Mouse (Mus musculus) midbrain, embryonic 15.5 days (tissue): ENCODE measurements at regions not wholly inside any gene's neighbourhood (a gene's known extent, or its start where the extent isn't known, plus 50 kb on each side); places are given as distances from the start of the nearest gene placed in this dataset.

Source experiments
- ATAC-seq: fragments of 200-750 bp; cut with Nextera tagmentation; replicated peaks from 2 replicates; pipeline ENCODE4 v1.8.0; 2017; ENCODE audit warnings: moderate TSS enrichment
- H3K27ac ChIP-seq: fragments of 300-500 bp; sonication (generic); 2 replicates; pipeline ENCODE4 v1.5.1; 2015; ENCODE audit warnings: mild to moderate bottlenecking, inconsistent platforms
- H3K27me3 ChIP-seq: fragments of 300-500 bp; sonication (generic); replicated peaks from 2 replicates; pipeline ENCODE4 v1.6.1; 2015; ENCODE audit warnings: inconsistent platforms
- H3K36me3 ChIP-seq: fragments of 300-500 bp; sonication (generic); replicated peaks from 2 replicates; pipeline ENCODE4 v1.6.1; 2015; ENCODE audit warnings: inconsistent platforms
- H3K4me1 ChIP-seq: fragments of 300-500 bp; sonication (generic); 2 replicates; pipeline ENCODE4 v1.6.1; 2015; ENCODE audit warnings: inconsistent platforms
- H3K4me2 ChIP-seq: fragments of 300-500 bp; sonication (generic); 2 replicates; pipeline ENCODE4 v1.6.1; 2015; ENCODE audit warnings: inconsistent platforms, mild to moderate bottlenecking, moderate library complexity
- H3K4me3 ChIP-seq: fragments of 300-500 bp; sonication (generic); 2 replicates; pipeline ENCODE4 v1.5.1; 2015; ENCODE audit warnings: mild to moderate bottlenecking, inconsistent platforms
- H3K9ac ChIP-seq: fragments of 300-500 bp; sonication (generic); 2 replicates; pipeline ENCODE4 v1.6.1; 2015; ENCODE audit warnings: mild to moderate bottlenecking, inconsistent platforms
- H3K9me3 ChIP-seq: fragments of 300-500 bp; sonication (generic); 2 replicates; pipeline ENCODE4 v1.6.1; 2016; ENCODE audit warnings: inconsistent platforms
- WGBS: fragments of 180-500 bp; shearing (Covaris S2); methylation state at CpG from one replicate; pipeline ENCODE4 v1.1.7; 2015; ENCODE audit warnings: mixed read lengths; 5-methylcytosine and 5-hydroxymethylcytosine counted together

DNA sequence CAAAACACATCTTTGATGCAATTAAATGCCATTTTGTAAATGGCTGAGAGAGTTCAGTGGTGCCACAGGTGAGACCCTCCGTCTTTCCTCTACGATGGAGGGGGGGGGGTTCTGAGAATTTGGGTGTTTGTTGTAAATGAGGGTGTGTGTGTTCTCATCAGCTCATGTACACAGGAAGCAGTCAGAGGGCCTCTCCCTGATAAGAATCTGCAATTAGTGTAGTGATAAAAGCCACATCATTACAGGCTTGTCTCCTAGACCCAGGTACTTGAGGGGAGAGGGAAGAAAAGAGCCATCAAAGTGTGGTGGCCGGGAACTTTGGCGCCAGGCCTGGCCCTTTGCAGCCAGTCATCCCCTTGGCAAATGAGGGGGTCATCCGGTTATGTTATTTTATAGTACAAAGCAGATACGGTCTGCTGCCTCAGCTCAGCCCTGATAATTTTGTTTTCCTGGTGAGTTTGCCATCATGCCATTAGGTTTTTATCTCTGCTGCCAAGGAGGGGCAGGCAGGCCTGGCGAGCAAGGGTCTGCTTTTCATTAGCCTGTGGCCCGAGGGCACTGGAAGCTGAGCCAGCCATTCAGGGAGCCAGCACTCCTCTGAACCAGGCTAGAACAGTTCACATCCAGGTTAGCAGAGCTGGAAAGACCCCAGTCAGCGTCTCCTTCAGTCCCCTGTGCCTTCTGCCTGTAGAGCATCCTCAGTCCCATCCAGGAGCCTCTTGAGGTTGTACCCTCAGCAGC, 59.7 kb downstream of the H2al1j start:
- no peaks in the 10 kb centered on the region for H3K27me3 ChIP-seq
- no peaks in the 10 kb centered on the region for H3K9me3 ChIP-seq
- no peak overlapping the region for H3K9ac ChIP-seq
- no peak overlapping the region for H3K4me3 ChIP-seq
- no peak for ATAC-seq
- 74% methylated on average over 9 of the region's 9 CpGs for WGBS
- H3K4me2 ChIP-seq: no peak overlapping the region
- no peaks in the 10 kb centered on the region for H3K4me1 ChIP-seq
- H3K27ac ChIP-seq: no peak overlapping the region
- H3K36me3 ChIP-seq: no peaks in the 10 kb centered on the region

DNA sequence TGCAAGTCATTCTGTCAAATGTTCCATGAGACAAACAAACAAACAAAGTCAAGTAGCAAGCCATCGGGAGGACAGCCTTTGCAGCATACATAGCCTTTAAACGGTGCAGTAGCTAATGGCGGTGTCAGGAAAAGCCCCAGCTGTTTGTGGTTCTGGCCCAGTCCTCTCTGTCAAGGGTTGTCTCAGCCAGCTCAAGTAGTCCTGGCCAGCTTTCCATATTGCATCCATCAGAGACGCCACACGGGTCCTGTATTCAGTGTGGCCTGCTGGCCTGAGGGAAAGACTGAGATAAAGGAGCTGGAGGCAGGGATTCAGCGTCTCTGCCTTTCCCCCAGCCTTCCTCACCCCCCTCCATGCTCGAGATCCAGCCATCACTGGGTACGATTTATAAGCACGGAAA, 61.2 kb downstream of the H2al1j start:
- WGBS: 66% methylated on average over 9 of the region's 9 CpGs
- Histone ChIP-seq H3K4me1 (no peaks in the 10 kb centered on the region), H3K4me3 (no peak overlapping the region), H3K9ac (no peak overlapping the region), H3K36me3 (no peaks in the 10 kb centered on the region), H3K27me3 (no peaks in the 10 kb centered on the region), H3K9me3 (no peaks in the 10 kb centered on the region), H3K4me2 (no peak overlapping the region), H3K27ac (no peak overlapping the region)
- ATAC-seq: no peak

DNA sequence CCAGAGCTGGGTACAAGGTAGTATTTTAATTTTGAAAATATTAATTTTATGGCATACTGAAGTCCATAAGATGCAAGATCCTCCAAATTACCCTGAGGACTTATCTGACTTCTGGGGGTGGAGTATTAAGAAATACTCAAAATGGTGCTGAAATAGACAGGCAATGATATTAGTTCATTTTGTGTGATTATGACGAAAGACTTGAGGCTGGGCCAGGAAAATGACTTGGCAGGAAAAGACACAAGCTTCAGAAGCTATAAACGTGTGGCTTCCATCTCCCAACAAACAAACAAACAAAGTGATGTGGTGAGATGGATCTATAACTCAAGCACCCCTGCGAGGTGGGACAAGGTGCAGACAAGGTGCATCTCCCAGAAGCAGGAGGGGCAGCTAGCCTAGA, 72.8 kb downstream of the H2al1j start:
- 91% methylated on average over 3 of the region's 3 CpGs for WGBS
- Histone ChIP-seq H3K27me3 (no peaks in the 10 kb centered on the region), H3K9ac (no peak overlapping the region), H3K36me3 (no peaks in the 10 kb centered on the region), H3K27ac (no peak overlapping the region), H3K4me2 (no peak overlapping the region), H3K4me1 (no peaks in the 10 kb centered on the region), H3K9me3 (no peaks in the 10 kb centered on the region), H3K4me3 (no peak overlapping the region)
- ATAC-seq: no peak

DNA sequence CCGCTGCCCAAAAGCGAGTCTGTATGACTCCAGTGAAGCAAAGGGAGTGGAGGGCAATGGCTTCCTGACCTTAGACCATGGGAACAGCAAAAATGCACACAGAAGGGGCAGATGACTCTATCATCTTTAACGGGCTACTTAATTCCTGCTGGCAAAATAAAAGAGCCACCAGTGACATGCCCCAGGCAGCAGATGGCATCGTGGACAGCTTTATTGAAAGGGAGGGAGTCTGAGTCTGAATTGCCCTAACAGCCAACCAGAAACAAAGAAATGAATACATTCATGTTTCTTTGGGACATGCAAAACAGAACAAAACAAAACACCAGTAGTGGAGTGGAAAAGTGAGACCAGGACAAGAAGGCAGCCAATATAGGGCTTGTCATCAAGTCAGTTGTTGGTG, 76.7 kb downstream of the H2al1j start:
- H3K27me3 ChIP-seq: no peaks in the 10 kb centered on the region
- no peak overlapping the region for H3K4me2 ChIP-seq
- H3K36me3 ChIP-seq: no peaks in the 10 kb centered on the region
- no peak overlapping the region for H3K4me3 ChIP-seq
- H3K27ac ChIP-seq: no peak overlapping the region
- H3K9ac ChIP-seq: no peak overlapping the region
- H3K4me1 ChIP-seq: no peaks in the 10 kb centered on the region
- no peak for ATAC-seq
- no peaks in the 10 kb centered on the region for H3K9me3 ChIP-seq
- WGBS: 63% methylated on average over 4 of the region's 4 CpGs

DNA sequence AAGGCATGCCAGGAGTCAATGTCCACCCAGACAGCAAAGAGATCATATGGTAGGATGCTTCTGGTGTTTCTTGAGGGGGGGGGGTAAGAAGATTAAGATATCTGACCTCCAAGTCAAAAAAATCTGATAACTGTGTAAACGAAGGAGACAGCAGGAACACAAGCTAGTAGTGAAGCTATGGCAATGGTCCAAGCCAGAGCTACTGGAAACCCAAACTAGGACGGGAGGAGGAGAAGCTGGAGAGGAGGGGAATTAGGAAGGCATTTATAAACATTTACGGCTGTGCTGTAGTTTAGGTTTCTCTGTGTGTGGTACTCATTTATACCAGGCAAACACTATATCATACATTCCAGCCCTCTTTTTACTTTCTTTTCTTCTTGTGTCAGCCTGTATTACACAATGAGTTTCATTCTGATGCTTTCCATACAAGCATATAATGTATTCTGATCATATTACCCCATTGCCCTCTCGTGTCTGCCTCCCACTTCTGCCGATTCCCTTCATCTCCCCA, 84.7 kb downstream of the H2al1j start:
- ATAC-seq: no peak
- H3K27me3 ChIP-seq: no peaks in the 10 kb centered on the region
- H3K9me3 ChIP-seq: no peaks in the 10 kb centered on the region
- 66% methylated on average over 5 of the region's 5 CpGs for WGBS
- H3K4me3 ChIP-seq: no peak overlapping the region
- H3K9ac ChIP-seq: no peak overlapping the region
- 0 out of 2 replicates have a peak, but pooled peaks cover 3% of the 10 kb centered on the region for H3K4me1 ChIP-seq
- no peak overlapping the region for H3K4me2 ChIP-seq
- H3K27ac ChIP-seq: no peak overlapping the region
- no peaks in the 10 kb centered on the region for H3K36me3 ChIP-seq

DNA sequence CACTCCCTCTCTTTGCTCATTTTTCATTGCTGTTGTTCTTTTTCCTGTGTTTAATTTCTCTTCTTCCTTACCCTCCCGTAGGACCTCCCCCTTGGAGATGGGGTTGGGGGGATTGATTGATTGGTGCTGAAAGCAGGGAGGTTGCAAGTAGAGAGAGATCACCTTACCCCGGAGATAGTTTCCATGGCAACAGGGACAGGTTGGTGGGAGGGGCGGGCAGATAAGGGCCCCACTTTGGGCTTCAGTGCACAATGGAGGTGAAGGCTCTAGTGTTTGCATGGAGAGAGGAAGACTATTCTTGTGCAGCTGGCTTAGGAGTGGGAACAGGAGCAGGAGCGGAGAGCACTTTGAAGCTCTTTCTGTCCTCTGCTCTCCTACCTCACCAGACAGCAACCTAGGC, 88.0 kb downstream of the H2al1j start:
- no peaks in the 10 kb centered on the region for H3K36me3 ChIP-seq
- peaks cover 3% of the 10 kb centered on the region; the same call in 1 of the 2 replicates for H3K27me3 ChIP-seq
- H3K4me1 ChIP-seq: 0 out of 2 replicates have a peak, but pooled peaks cover 3% of the 10 kb centered on the region
- H3K9ac ChIP-seq: no peak overlapping the region
- no peaks in the 10 kb centered on the region for H3K9me3 ChIP-seq
- no peak overlapping the region for H3K4me2 ChIP-seq
- ATAC-seq: no peak
- no peak overlapping the region for H3K27ac ChIP-seq
- no peak overlapping the region for H3K4me3 ChIP-seq
- 38% methylated on average over 4 of the region's 4 CpGs for WGBS

DNA sequence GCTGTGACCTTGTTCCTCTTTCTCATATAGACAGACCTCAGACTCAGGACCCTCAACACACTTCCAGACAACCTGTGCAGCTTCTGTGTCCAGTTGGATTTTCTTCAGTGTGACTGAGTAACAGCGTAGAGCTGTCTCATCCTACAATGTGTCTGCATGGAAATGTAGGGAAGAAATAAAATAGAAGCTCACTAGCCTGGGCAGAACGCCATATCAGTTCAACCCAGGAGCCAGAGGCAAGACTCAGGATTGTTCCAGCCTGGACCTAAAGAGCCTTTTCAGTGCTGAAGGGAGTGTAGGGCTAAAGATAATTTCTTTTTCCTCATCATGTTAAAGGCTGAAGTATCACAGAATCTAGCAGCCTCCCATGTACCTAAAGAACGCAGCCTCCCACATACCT, 88.9 kb downstream of the H2al1j start:
- ATAC-seq: no peak

DNA sequence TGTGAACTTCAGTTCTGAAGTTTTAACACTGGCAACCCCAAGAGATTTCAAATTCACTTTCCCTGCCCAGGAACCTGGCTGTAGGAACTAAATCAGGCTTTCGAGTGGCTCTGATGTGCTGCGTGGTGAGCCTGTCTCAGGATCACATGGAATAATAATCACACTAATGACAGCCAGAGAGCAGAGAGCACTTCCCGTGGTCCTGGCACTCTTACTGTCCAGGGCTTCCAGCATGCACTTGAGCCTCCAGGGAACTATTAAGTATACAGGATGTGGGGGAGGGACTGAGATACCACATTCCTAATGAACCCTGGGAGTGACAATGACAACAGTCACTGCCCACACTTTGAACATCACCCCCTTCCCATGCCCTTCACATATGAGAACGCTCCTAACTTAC, 90.2 kb downstream of the H2al1j start:
- Histone ChIP-seq H3K9ac (no peak overlapping the region), H3K9me3 (no peaks in the 10 kb centered on the region), H3K27ac (no peak overlapping the region), H3K4me2 (no peak overlapping the region), H3K27me3 (peaks cover 3% of the 10 kb centered on the region; the same call in 1 of the 2 replicates), H3K4me3 (no peak overlapping the region), H3K4me1 (0 out of 2 replicates have a peak, but pooled peaks cover 3% of the 10 kb centered on the region), H3K36me3 (no peaks in the 10 kb centered on the region)
- 61% methylated on average over 4 of the region's 4 CpGs for WGBS
- no peak for ATAC-seq

More for the DNA sequence above, 88.9 kb downstream of the H2al1j start:
- Histone ChIP-seq H3K9me3 (no peaks in the 10 kb centered on the region), H3K9ac (no peak overlapping the region), H3K4me3 (no peak overlapping the region), H3K36me3 (no peaks in the 10 kb centered on the region), H3K27me3 (peaks cover 3% of the 10 kb centered on the region; the same call in 1 of the 2 replicates), H3K4me2 (no peak overlapping the region), H3K27ac (no peak overlapping the region), H3K4me1 (0 out of 2 replicates have a peak, but pooled peaks cover 3% of the 10 kb centered on the region)
- WGBS: 88% methylated on average over 3 of the region's 3 CpGs

DNA sequence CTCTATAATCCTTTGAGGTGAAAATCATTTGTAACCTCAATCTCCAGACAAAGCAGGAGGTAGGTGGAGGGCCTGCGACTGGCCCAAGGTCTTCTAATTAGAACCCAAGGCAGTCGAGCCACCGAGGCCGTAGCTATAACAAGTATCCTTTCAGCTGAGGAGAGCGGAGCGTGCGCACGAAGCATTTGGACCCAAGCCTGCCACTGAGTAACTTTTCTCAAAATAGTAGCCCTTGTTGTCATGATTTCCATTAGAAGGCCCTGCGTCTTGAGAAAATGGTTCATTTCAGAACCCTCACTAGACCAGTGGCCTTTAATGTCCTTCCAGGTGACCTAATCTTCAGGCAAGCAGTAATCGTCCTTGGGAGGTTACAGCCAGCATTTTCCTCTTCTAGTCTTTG, 90.6 kb downstream of the H2al1j start:
- H3K27me3 ChIP-seq: peaks cover 3% of the 10 kb centered on the region; the same call in 1 of the 2 replicates
- H3K4me3 ChIP-seq: no peak overlapping the region
- no peak overlapping the region for H3K27ac ChIP-seq
- ATAC-seq: no peak
- 81% methylated on average over 10 of the region's 10 CpGs for WGBS
- H3K9me3 ChIP-seq: no peaks in the 10 kb centered on the region
- no peaks in the 10 kb centered on the region for H3K36me3 ChIP-seq
- no peak overlapping the region for H3K9ac ChIP-seq
- 0 out of 2 replicates have a peak, but pooled peaks cover 3% of the 10 kb centered on the region for H3K4me1 ChIP-seq
- H3K4me2 ChIP-seq: no peak overlapping the region

DNA sequence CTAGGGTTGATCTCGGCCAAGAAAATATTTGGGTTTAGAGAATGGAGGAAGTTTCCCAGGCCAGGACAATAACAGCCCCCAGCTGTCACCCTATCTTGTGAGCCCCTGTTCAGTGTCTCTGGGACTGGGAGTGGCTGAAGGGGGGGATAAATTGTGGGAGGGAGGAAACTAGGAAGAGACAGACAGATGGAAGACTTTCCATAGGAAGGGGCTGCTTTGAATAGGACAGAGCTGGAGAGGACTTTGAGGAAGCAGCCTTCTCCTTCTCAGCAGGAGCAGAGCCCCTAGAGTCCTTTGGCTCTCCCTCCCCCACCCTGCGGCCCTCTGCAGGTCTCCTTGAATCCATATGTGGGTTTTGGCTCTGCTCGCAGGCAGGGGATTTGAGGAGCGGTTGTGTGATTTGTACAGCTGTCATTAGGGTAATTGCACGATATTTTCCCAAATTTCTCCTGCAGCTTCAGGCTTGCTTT, 91.6 kb downstream of the H2al1j start:
- WGBS: 41% methylated on average over 5 of the region's 5 CpGs
- H3K4me3 ChIP-seq: no peak overlapping the region
- no peaks in the 10 kb centered on the region for H3K36me3 ChIP-seq
- 0 out of 2 replicates have a peak, but pooled peaks cover 3% of the 10 kb centered on the region for H3K4me1 ChIP-seq
- no peaks in the 10 kb centered on the region for H3K9me3 ChIP-seq
- no peak overlapping the region for H3K27ac ChIP-seq
- no peak for ATAC-seq
- H3K27me3 ChIP-seq: peaks cover 3% of the 10 kb centered on the region; the same call in 1 of the 2 replicates
- no peak overlapping the region for H3K9ac ChIP-seq
- no peak overlapping the region for H3K4me2 ChIP-seq

DNA sequence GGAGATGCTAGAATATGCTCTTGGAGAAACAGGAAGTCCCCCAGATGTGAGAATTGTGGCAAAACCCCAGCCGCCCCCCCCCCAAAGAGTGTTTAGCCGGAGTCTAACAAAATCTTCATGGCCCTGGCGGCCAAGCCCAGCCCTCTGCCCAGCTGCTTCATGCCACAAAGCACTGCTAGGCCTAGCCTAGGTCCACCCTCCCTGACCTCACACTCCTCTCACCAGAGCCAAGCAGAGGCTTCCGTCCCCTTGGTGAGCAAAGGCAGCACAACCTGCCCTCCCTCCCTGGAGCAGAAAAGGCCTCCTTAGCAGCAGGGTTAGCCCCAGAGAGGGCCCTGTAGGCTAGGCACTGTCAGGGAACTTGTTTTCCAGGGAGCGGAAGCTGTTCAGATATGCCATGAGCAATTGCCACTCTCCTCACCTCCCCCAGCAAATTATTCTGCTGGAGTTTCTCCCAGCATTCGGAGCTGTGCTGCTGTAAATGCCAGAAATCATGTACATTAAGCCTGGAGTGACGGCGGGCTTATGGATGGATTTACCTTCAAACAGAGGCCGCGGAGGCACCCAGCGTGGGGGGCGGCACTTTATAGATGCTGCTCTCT, 104.9 kb downstream of the H2al1j start:
- Histone ChIP-seq H3K9ac (no peak overlapping the region), H3K27ac (0 out of 2 replicates have a peak overlapping the region, but pooled peaks have one; percentile 38), H3K36me3 (no peaks in the 10 kb centered on the region), H3K27me3 (no peaks in the 10 kb centered on the region), H3K4me1 (peaks cover 31% of the 10 kb centered on the region), H3K4me3 (no peak overlapping the region), H3K9me3 (no peaks in the 10 kb centered on the region), H3K4me2 (no peak overlapping the region)
- WGBS: 58% methylated on average over 12 of the region's 12 CpGs
- ATAC-seq: no peak

DNA sequence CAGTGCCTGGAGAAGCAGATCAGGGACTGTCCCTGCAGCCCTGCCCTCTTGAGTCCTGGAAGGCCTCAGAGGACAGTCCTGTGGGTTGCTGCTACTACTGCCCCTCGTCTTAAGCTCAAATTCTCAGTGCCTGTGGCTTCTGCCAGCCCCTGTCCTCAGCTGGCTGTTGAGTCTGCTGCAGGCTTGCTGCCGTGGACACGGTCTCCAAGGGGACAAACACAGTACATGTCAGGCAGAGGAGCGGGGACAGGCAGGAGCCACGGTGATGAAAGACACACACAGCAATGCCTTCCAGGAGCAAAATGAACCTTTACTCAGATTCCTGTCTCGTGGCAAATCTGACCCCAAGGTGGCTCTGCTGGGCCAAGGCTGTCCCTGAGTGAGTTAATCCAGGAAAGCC, 107.7 kb downstream of the H2al1j start:
- no peak for ATAC-seq
- no peak overlapping the region for H3K4me2 ChIP-seq
- H3K27ac ChIP-seq: 0 out of 2 replicates have a peak overlapping the region, but pooled peaks have one; percentile 26
- no peak overlapping the region for H3K9ac ChIP-seq
- H3K36me3 ChIP-seq: no peaks in the 10 kb centered on the region
- no peaks in the 10 kb centered on the region for H3K9me3 ChIP-seq
- 38% methylated on average over 6 of the region's 6 CpGs for WGBS
- peaks cover 33% of the 10 kb centered on the region for H3K4me1 ChIP-seq
- no peak overlapping the region for H3K4me3 ChIP-seq
- H3K27me3 ChIP-seq: no peaks in the 10 kb centered on the region
